In the genomic region with DNA sequence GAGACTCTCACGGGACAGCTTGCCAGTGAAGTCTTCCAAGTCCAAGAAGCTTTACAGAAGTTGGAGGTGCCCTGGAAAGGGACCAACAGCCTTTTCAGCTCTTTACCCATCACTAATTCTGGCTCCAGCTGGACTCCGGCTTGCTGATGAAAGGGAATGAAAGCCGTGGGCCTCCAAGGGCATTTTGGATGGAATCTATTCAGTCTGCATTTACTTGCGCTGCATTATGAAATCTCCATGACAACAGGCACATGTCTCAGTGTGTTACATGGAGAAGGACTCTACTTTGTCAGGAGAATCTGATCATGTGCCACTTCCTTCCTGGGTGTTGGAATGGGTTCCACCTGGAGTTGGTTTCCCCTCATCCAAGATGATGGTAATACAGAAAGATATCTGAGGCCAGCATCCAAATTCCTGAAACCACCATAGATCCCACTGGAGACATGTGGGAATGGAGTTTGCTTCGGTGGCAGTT, we compare ENCODE assay signal across 12 mouse cellular contexts.
DNase-seq lines count a peak whose midpoint lies in the region; ATAC-seq lines count a peak whose summit lies in the region.
"Had no signal": no experiment of that assay in that cellular context is flagged by ENCODE, and none has a peak within 500 bp of the region (broad histone marks: within the 10 kb centered on the region; RNA-seq: fewer than 3 reads in every experiment).

No protein-coding gene starts in this region.

- 50% methylated on average over 5 of the region's 5 CpGs for WGBS in neural tube, embryonic 15.5 days

- no peak overlapping the region for H3K4me3 ChIP-seq in neural tube, embryonic 15.5 days (replicated peaks)
- H3K4me3 ChIP-seq: embryonic facial prominence, embryonic 12.5 days; megakaryocyte, embryonic 14.5 days had no signal

- H3K36me3 ChIP-seq in neural tube, embryonic 15.5 days, result no peaks in the 10 kb centered on the region
- H3K36me3 ChIP-seq: embryonic facial prominence, embryonic 12.5 days had no signal

- H3K27me3 ChIP-seq in neural tube, embryonic 15.5 days (replicated peaks), result no peaks in the 10 kb centered on the region
- H3K27me3 ChIP-seq: embryonic facial prominence, embryonic 12.5 days; megakaryocyte, embryonic 14.5 days had no signal

- no peak overlapping the region for H3K9ac ChIP-seq in neural tube, embryonic 15.5 days (replicated peaks)
- H3K9ac ChIP-seq: embryonic facial prominence, embryonic 12.5 days had no signal

- ATAC-seq in frontal cortex, adult (ENCODE audit: low TSS enrichment), result peak; percentile 38
- peak; percentile 86 for ATAC-seq in neural tube, embryonic 15.5 days (ENCODE audit: low FRiP score)
- ATAC-seq in monocyte, adult 5-6 weeks (replicated peaks; ENCODE audit: insufficient number of reproducible peaks, low FRiP score, low TSS enrichment, poor library complexity, severe bottlenecking), result no peak
- ATAC-seq: CD4-positive, CD25-positive, alpha-beta regulatory T cell, adult 4 months had no signal

- DNase-seq in frontal cortex, postnatal 25 days (ENCODE audit: low spot score in 2 of 2), result no peak
- DNase-seq in frontal cortex, postnatal 14 days (ENCODE audit: low spot score in 2 of 2), result peak; percentile 12 to 24
- peak; percentile 83 for DNase-seq in left cerebral cortex, postnatal 4 days
- no peak for DNase-seq in embryo, embryonic 10.5 days (ENCODE audit: low spot score)
- no peak for DNase-seq in T-cell, adult 2 months (ENCODE audit: low spot score)
- DNase-seq: adrenal gland, postnatal 10 days had no signal

- H3K27ac ChIP-seq in neural tube, embryonic 15.5 days (replicated peaks), result peak overlapping the region; percentile 49
- H3K27ac ChIP-seq: embryonic facial prominence, embryonic 12.5 days had no signal

- no peaks in the 10 kb centered on the region for H3K4me1 ChIP-seq in neural tube, embryonic 15.5 days
- H3K4me1 ChIP-seq: embryonic facial prominence, embryonic 12.5 days; megakaryocyte, embryonic 14.5 days had no signal

- no peak overlapping the region for H3K4me2 ChIP-seq in neural tube, embryonic 15.5 days
- H3K4me2 ChIP-seq: embryonic facial prominence, embryonic 12.5 days had no signal

- intact Hi-C loops in left cerebral cortex, postnatal 4 days (cut with DNase I), result no loop called here

- no peaks in the 10 kb centered on the region for H3K9me3 ChIP-seq in neural tube, embryonic 15.5 days (replicated peaks)
- H3K9me3 ChIP-seq: embryonic facial prominence, embryonic 12.5 days had no signal

Comparison
In these comparisons a context has a peak if more than half of its experiments do, and no peak if none do; other contexts are left out.
1. DNase-seq: peak in frontal cortex, postnatal 14 days (2 of 2) and left cerebral cortex, postnatal 4 days (single experiment); none in frontal cortex, postnatal 25 days (0 of 2), embryo, embryonic 10.5 days (single experiment) and T-cell, adult 2 months (single experiment).